Mouse (Mus musculus): Measurements from ENCODE around the gene Barhl1.

- TF ChIP-seq ZNF384 (IDR thresholded peaks at IDR 0.05; ENCODE audit: low read depth, low read length): no peak
- no peak for TF ChIP-seq CHD2 (IDR thresholded peaks at IDR 0.05; ENCODE audit: low read depth, low read length)
Measured at GRCm38 (mm10) chr2:28908389-28909153, 7.9 kb downstream of the Barhl1 start.

Measured in ES-E14 (cell line).